Comparison of ENCODE assay signal across 8 mouse cellular contexts in genomic region chr3:87859813-87860212, GRCm38 (mm10). TPM values are rescaled to one million over a fixed set of nuclear protein-coding genes. Genes with fewer than 3 reads are reported as not detected.
DNase-seq lines count a peak whose midpoint lies in the region; ATAC-seq lines count a peak whose summit lies in the region.

No protein-coding gene starts in this region.

- DNase-seq in heart, adult 11 months, result peak; percentile 97
- no peak for DNase-seq in heart, embryonic 10.5 days (ENCODE audit: low spot score)
- DNase-seq in brain, adult 2 months (ENCODE audit: low read depth, low spot score), result peak; percentile 80
- peak; percentile 30 for DNase-seq in forebrain, embryonic 10.5 days (ENCODE audit: extremely low spot score, low spot score)
- DNase-seq in hindbrain, embryonic 11.5 days (ENCODE audit: low spot score), result peak; percentile 78
- DNase-seq in layer of hippocampus, postnatal 10 days (ENCODE audit: low spot score in 2 of 2), result peak; percentile 73 to 76
- peak; percentile 42 to 48 for DNase-seq in right cerebral cortex, postnatal 36 days (ENCODE audit: low spot score in 2 of 2)

- H3K27ac ChIP-seq in heart, embryonic 10.5 days, result no peak overlapping the region
- no peak overlapping the region for H3K27ac ChIP-seq in forebrain, embryonic 10.5 days
- no peak overlapping the region for H3K27ac ChIP-seq in hindbrain, embryonic 11.5 days (ENCODE audit: low read depth, low read length)

- no peaks in the 10 kb centered on the region for H3K4me1 ChIP-seq in heart, embryonic 10.5 days
- H3K4me1 ChIP-seq in forebrain, embryonic 10.5 days, result no peaks in the 10 kb centered on the region
- H3K4me1 ChIP-seq in hindbrain, embryonic 11.5 days (replicated peaks; ENCODE audit: control insufficient read depth, insufficient read depth, low read length), result no peaks in the 10 kb centered on the region

- 0 out of 2 replicates have a peak, but pooled peaks have one; percentile 12 for ATAC-seq in hindbrain, embryonic 11.5 days (ENCODE audit: low FRiP score)
- ATAC-seq in megakaryocyte, adult 5-6 weeks (ENCODE audit: poor library complexity, severe bottlenecking), result peak; percentile 95

- WGBS in heart, embryonic 10.5 days, result 37% methylated on average over 3 of the region's 3 CpGs
- whole genome bisulfite sequencing in forebrain, embryonic 10.5 days, result 40% methylated on average over 3 of the region's 3 CpGs
- WGBS in hindbrain, embryonic 11.5 days, result 35% methylated on average over 3 of the region's 3 CpGs

- H3K9me3 ChIP-seq in heart, embryonic 10.5 days, result no peaks in the 10 kb centered on the region
- 0 out of 2 replicates have a peak, but pooled peaks cover 2% of the 10 kb centered on the region for H3K9me3 ChIP-seq in forebrain, embryonic 10.5 days
- no peaks in the 10 kb centered on the region for H3K9me3 ChIP-seq in hindbrain, embryonic 11.5 days (ENCODE audit: control insufficient read depth, low read length)

- no peak overlapping the region for H3K4me2 ChIP-seq in hindbrain, embryonic 11.5 days (replicated peaks; ENCODE audit: low read depth, low read length)

- peaks cover 83% of the 10 kb centered on the region for H3K36me3 ChIP-seq in heart, embryonic 10.5 days
- peaks cover 90% of the 10 kb centered on the region for H3K36me3 ChIP-seq in forebrain, embryonic 10.5 days (replicated peaks)
- H3K36me3 ChIP-seq in hindbrain, embryonic 11.5 days (ENCODE audit: control insufficient read depth, insufficient read depth, low read length), result peaks cover 14% of the 10 kb centered on the region

- H3K4me3 ChIP-seq in heart, embryonic 10.5 days, result no peak overlapping the region
- H3K4me3 ChIP-seq in forebrain, embryonic 10.5 days, result no peak overlapping the region
- no peak overlapping the region for H3K4me3 ChIP-seq in hindbrain, embryonic 11.5 days (ENCODE audit: low read depth, low read length)

- H3K9ac ChIP-seq in hindbrain, embryonic 11.5 days (ENCODE audit: low read depth, low read length), result no peak overlapping the region

- no peaks in the 10 kb centered on the region for H3K27me3 ChIP-seq in heart, embryonic 10.5 days (ENCODE audit: insufficient read depth, poor library complexity, severe bottlenecking)
- H3K27me3 ChIP-seq in forebrain, embryonic 10.5 days (ENCODE audit: poor library complexity, severe bottlenecking), result no peaks in the 10 kb centered on the region
- no peaks in the 10 kb centered on the region for H3K27me3 ChIP-seq in hindbrain, embryonic 11.5 days (ENCODE audit: control insufficient read depth, insufficient read depth, low read length)

RNA-seq across cellular contexts. Expression of gene Sh2d2a, which starts 13.3 kb away (rescaled TPM):
- polyA plus RNA-seq in heart, embryonic 10.5 days (2016; fragmentation: Nextera tagmentation; extraction: Ambion mirVana), result 0.20 and 0.23 TPM in 2 replicates
- 0.09 and 0.10 TPM in 2 replicates for polyA plus RNA-seq in forebrain, embryonic 10.5 days (2016; fragmentation: Nextera tagmentation; extraction: Ambion mirVana)
- polyA plus RNA-seq in hindbrain, embryonic 11.5 days (2014; fragmentation: Nextera tagmentation; extraction: Ambion mirVana), result not detected in 2 replicates
- not detected for total RNA-seq in layer of hippocampus, postnatal 10 days (2021)
- 1.9 and 2.7 TPM in 2 replicates for total RNA-seq in megakaryocyte, adult 5-6 weeks (2015)
- total RNA-seq in megakaryocyte, adult 5-6 weeks (2017), result 0.70 and 1.4 TPM in 2 replicates

RNA-seq across cellular contexts. Expression of gene Prcc, which starts 25.6 kb away (rescaled TPM):
- polyA plus RNA-seq in heart, embryonic 10.5 days (2016; fragmentation: Nextera tagmentation; extraction: Ambion mirVana), result 11.8 and 13.6 TPM in 2 replicates
- 16.9 and 17.3 TPM in 2 replicates for polyA plus RNA-seq in forebrain, embryonic 10.5 days (2016; fragmentation: Nextera tagmentation; extraction: Ambion mirVana)
- polyA plus RNA-seq in hindbrain, embryonic 11.5 days (2014; fragmentation: Nextera tagmentation; extraction: Ambion mirVana), result 17.6 and 18.6 TPM in 2 replicates
- 10 to 100 TPM; 62.3 to 66.4 TPM for total RNA-seq in layer of hippocampus, postnatal 10 days (2021)
- total RNA-seq in megakaryocyte, adult 5-6 weeks (2015), result 16.8 and 18.9 TPM in 2 replicates
- 18.5 and 22.2 TPM in 2 replicates for total RNA-seq in megakaryocyte, adult 5-6 weeks (2017)

RNA-seq across cellular contexts. Expression of gene Pear1, which starts 35.7 kb away (rescaled TPM):
- polyA plus RNA-seq in heart, embryonic 10.5 days (2016; fragmentation: Nextera tagmentation; extraction: Ambion mirVana), result 14.3 and 14.8 TPM in 2 replicates
- 10.7 and 11.2 TPM in 2 replicates for polyA plus RNA-seq in forebrain, embryonic 10.5 days (2016; fragmentation: Nextera tagmentation; extraction: Ambion mirVana)
- 8.6 and 10.1 TPM in 2 replicates for polyA plus RNA-seq in hindbrain, embryonic 11.5 days (2014; fragmentation: Nextera tagmentation; extraction: Ambion mirVana)
- 1 to 10 TPM; 9.9 TPM for total RNA-seq in layer of hippocampus, postnatal 10 days (2021)
- 1.9 and 4.8 TPM in 2 replicates for total RNA-seq in megakaryocyte, adult 5-6 weeks (2015)
- total RNA-seq in megakaryocyte, adult 5-6 weeks (2017), result 0.77 and 2.6 TPM in 2 replicates

RNA-seq across cellular contexts. Expression of gene Hdgf, which starts 46.3 kb away (rescaled TPM):
- 182 and 248 TPM in 2 replicates for polyA plus RNA-seq in heart, embryonic 10.5 days (2016; fragmentation: Nextera tagmentation; extraction: Ambion mirVana)
- 199 and 219 TPM in 2 replicates for polyA plus RNA-seq in forebrain, embryonic 10.5 days (2016; fragmentation: Nextera tagmentation; extraction: Ambion mirVana)
- polyA plus RNA-seq in hindbrain, embryonic 11.5 days (2014; fragmentation: Nextera tagmentation; extraction: Ambion mirVana), result 202 and 246 TPM in 2 replicates
- 100 to 1,000 TPM; 121 to 125 TPM for total RNA-seq in layer of hippocampus, postnatal 10 days (2021)
- 131 and 154 TPM in 2 replicates for total RNA-seq in megakaryocyte, adult 5-6 weeks (2015)
- 217 and 229 TPM in 2 replicates for total RNA-seq in megakaryocyte, adult 5-6 weeks (2017)

RNA-seq across cellular contexts. Expression of gene Mrpl24, which starts 59.5 kb away (rescaled TPM):
- 64.2 and 71.3 TPM in 2 replicates for polyA plus RNA-seq in heart, embryonic 10.5 days (2016; fragmentation: Nextera tagmentation; extraction: Ambion mirVana)
- polyA plus RNA-seq in forebrain, embryonic 10.5 days (2016; fragmentation: Nextera tagmentation; extraction: Ambion mirVana), result 71.4 and 74.8 TPM in 2 replicates
- 78.4 and 83.6 TPM in 2 replicates for polyA plus RNA-seq in hindbrain, embryonic 11.5 days (2014; fragmentation: Nextera tagmentation; extraction: Ambion mirVana)
- 10 to 100 TPM; 49.4 to 55.6 TPM for total RNA-seq in layer of hippocampus, postnatal 10 days (2021)
- 134 and 135 TPM in 2 replicates for total RNA-seq in megakaryocyte, adult 5-6 weeks (2015)
- total RNA-seq in megakaryocyte, adult 5-6 weeks (2017), result 99.8 and 106 TPM in 2 replicates
